Mouse (Mus musculus) limb, embryonic 15.5 days (tissue): ENCODE results near the gene Fam69a. TPM values are rescaled to one million over a fixed set of nuclear protein-coding genes. Genes with fewer than 3 reads are reported as not detected.

Experiments used
- ATAC-seq: fragments of 200-750 bp; cut with Nextera tagmentation; 2 replicates; pipeline ENCODE4 v1.8.0; 2017; ENCODE audit warnings: low read depth, moderate TSS enrichment; ENCODE audit not compliant: insufficient number of reproducible peaks, low FRiP score, low TSS enrichment
- H3K27ac ChIP-seq: fragments of 300-500 bp; sonication (generic); 2 replicates; pipeline ENCODE4 v1.5.1; 2015; ENCODE audit warnings: moderate library complexity, mild to moderate bottlenecking, inconsistent platforms
- H3K27me3 ChIP-seq: fragments of 300-500 bp; sonication (generic); 2 replicates; pipeline ENCODE4 v1.6.1; 2015; ENCODE audit warnings: inconsistent platforms
- H3K36me3 ChIP-seq: fragments of 300-500 bp; sonication (generic); 2 replicates; pipeline ENCODE4 v1.6.1; 2015; ENCODE audit warnings: inconsistent platforms
- H3K4me1 ChIP-seq: fragments of 300-500 bp; sonication (generic); 2 replicates; pipeline ENCODE4 v1.6.1; 2015; ENCODE audit warnings: inconsistent platforms
- H3K4me2 ChIP-seq: fragments of 300-500 bp; sonication (generic); 2 replicates; pipeline ENCODE4 v1.6.1; 2015; ENCODE audit warnings: mild to moderate bottlenecking, inconsistent platforms
- H3K4me3 ChIP-seq: fragments of 300-500 bp; sonication (generic); 2 replicates; pipeline ENCODE4 v1.5.1; 2015; ENCODE audit warnings: mild to moderate bottlenecking, inconsistent platforms
- H3K9ac ChIP-seq: fragments of 300-500 bp; sonication (generic); 2 replicates; pipeline ENCODE4 v1.6.1; 2015; ENCODE audit warnings: inconsistent platforms
- H3K9me3 ChIP-seq: fragments of 300-500 bp; sonication (generic); 2 replicates; pipeline ENCODE4 v1.6.1; 2016; ENCODE audit warnings: inconsistent platforms
- WGBS: fragments of 180-500 bp; shearing (Covaris S2); methylation state at CpG from one replicate; pipeline ENCODE4 v1.1.7; 2015; 5-methylcytosine and 5-hydroxymethylcytosine counted together
- polyA plus RNA-seq: library from polyadenylated mRNA; unstranded; fragments of >200 nt; fragmentation: Nextera tagmentation; extraction: Ambion mirVana; gene quantifications from 2 replicates; pipeline ENCODE4 v1.2.1, GENCODE M21; 2015

Fam69a gene
- polyA plus RNA-seq, 1 experiment from 2014 or later, result 31.8 TPM

- Histone ChIP-seq H3K9ac (no peak overlapping the region), H3K4me3 (no peak overlapping the region), H3K27ac (no peak overlapping the region), H3K4me2 (no peak overlapping the region), H3K9me3 (no peaks in the 10 kb centered on the region), H3K4me1 (peaks cover 8% of the 10 kb centered on the region), H3K36me3 (no peaks in the 10 kb centered on the region), H3K27me3 (no peaks in the 10 kb centered on the region)
- WGBS, result 36% methylated on average over 2 of the region's 2 CpGs
- no peak for ATAC-seq
Measured at GRCm38 (mm10) chr5:107858963-107859362, 127.9 kb downstream of the Fam69a start.

Other genes with a start within 250 kb of the Fam69a start
- 0.17 TPM in 1 of 2 replicates, not detected in the other for gene Ube2d2b, start 157.0 kb downstream of the Fam69a start, polyA plus RNA-seq
- gene Evi5, start 112.0 kb downstream of the Fam69a start, polyA plus RNA-seq, result 60.3 and 63.6 TPM in 2 replicates
- 63.0 and 67.4 TPM in 2 replicates for gene Rpl5, start 86.6 kb downstream of the Fam69a start, polyA plus RNA-seq
- 84.6 and 89.6 TPM in 2 replicates for gene Mtf2, start 78.6 kb upstream of the Fam69a start, polyA plus RNA-seq
- gene Tmed5, start 145.5 kb upstream of the Fam69a start, polyA plus RNA-seq, result 45.1 and 45.9 TPM in 2 replicates
- gene Ccdc18, start 145.8 kb upstream of the Fam69a start, polyA plus RNA-seq, result 8.1 and 8.5 TPM in 2 replicates